Mouse (Mus musculus) CH12.LX (cell line): ENCODE measurements at regions not wholly inside any gene's neighbourhood (a gene's known extent, or its start where the extent isn't known, plus 50 kb on each side); places are given as distances from the start of the nearest gene placed in this dataset.

Experiments used
- CHD1 ChIP-seq: IDR thresholded peaks from 2 replicates; pipeline ENCODE4 v1.6.1; 2012; ENCODE audit warnings: low read depth, low read length, improper control_type of control experiment, inconsistent platforms
- CTCF ChIP-seq, 2 experiments: IDR thresholded peaks in 1 of 2; conservative IDR thresholded peaks in 1 of 2; 2 replicates each; pipeline ENCODE4 v1.5.1; 2011 to 2012; ENCODE audit warnings: low read depth in 2 of 2, low read length in 2 of 2, improper control_type of control experiment in 1 of 2, inconsistent platforms in 1 of 2, mild to moderate bottlenecking in 1 of 2, moderate library complexity in 1 of 2
- HCFC1 ChIP-seq: IDR thresholded peaks from 2 replicates; pipeline ENCODE4 v1.6.1; 2012; ENCODE audit warnings: low read depth, mild to moderate bottlenecking, inconsistent platforms, low read length, improper control_type of control experiment

DNA sequence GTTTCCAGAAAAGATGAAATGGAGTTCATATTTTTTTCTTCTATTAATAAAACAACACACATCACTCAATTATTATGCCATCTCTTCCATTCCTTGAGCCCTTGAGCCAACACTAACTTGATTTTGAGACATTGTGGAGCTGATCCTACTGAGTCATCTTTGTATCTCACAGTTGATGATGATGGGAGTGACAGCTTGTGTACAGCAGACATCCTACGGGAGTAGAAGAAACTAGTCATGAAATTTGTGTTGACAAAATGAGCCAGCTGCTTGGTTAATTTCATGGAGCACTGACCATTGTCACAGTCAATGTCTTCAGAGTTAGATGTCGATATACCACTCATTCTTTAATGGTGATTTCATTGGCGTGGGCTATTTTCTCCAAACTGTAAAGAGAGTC, 912.6 kb downstream of the Defb40 start:
- TF ChIP-seq CTCF (conservative IDR thresholded peaks at IDR 0.05 in 1 of 2, IDR thresholded peaks at IDR 0.05 in 1 of 2; ENCODE audit: low read depth in 2 of 2, low read length in 2 of 2) (no peak), HCFC1 (no peak), CHD1 (no peak)
